Mouse (Mus musculus) ES-Bruce4 (cell line): Measurements from ENCODE around the gene Gm45837.

Experiments used
- CTCF ChIP-seq: IDR thresholded peaks from one replicate; pipeline ENCODE4 v1.8.1; 2011; ENCODE audit warnings: low read depth, low read length
- EP300 ChIP-seq: IDR thresholded peaks from 2 replicates; pipeline ENCODE4 v1.6.1; 2011; ENCODE audit warnings: low read depth, low read length; ENCODE audit not compliant: insufficient read depth
- POLR2A ChIP-seq: IDR thresholded peaks from one replicate; pipeline ENCODE4 v1.8.1; 2011; ENCODE audit warnings: low read length; ENCODE audit not compliant: insufficient read depth

GRCm38 (mm10) chr7:101426692-101427091, 16.0 kb downstream of the Gm45837 start:
- TF ChIP-seq EP300 (no peak), POLR2A (no peak), CTCF (no peak)
